Mouse (Mus musculus) intestine, embryonic 14.5 days (tissue): ENCODE measurements around the gene Hunk. TPM values are rescaled to one million over a fixed set of nuclear protein-coding genes. Genes with fewer than 3 reads are reported as not detected.

ENCODE experiments used
- ATAC-seq: fragments of 200-750 bp; cut with Nextera tagmentation; replicated peaks from 2 replicates; pipeline ENCODE4 v1.8.0; 2017; ENCODE audit warnings: low read depth, moderate number of reproducible peaks, moderate TSS enrichment, moderate library complexity; ENCODE audit not compliant: low FRiP score, low TSS enrichment
- DNase-seq: peaks from one replicate; pipeline ENCODE4 v3.0.0-alpha.2; 2018; ENCODE audit warnings: low spot score
- H3K27ac ChIP-seq: fragments of 300-500 bp; sonication (generic); 2 replicates; pipeline ENCODE4 v1.5.1; 2014; ENCODE audit warnings: low read depth, mild to moderate bottlenecking, control low read depth
- H3K27me3 ChIP-seq: fragments of 300-500 bp; sonication (generic); replicated peaks from 2 replicates; pipeline ENCODE4 v1.6.1; 2014; ENCODE audit warnings: low read length, control low read depth; ENCODE audit not compliant: control insufficient read depth, insufficient read depth
- H3K36me3 ChIP-seq: fragments of 300-500 bp; sonication (generic); 2 replicates; pipeline ENCODE4 v1.6.1; 2014; ENCODE audit warnings: low read length, control low read depth; ENCODE audit not compliant: control insufficient read depth, insufficient read depth
- H3K4me1 ChIP-seq: fragments of 300-500 bp; sonication (generic); replicated peaks from 2 replicates; pipeline ENCODE4 v1.6.1; 2014; ENCODE audit warnings: low read length, control low read depth, mixed read lengths; ENCODE audit not compliant: control insufficient read depth, insufficient read depth
- H3K4me2 ChIP-seq: fragments of 300-500 bp; sonication (generic); 2 replicates; pipeline ENCODE4 v1.6.1; 2014; ENCODE audit warnings: low read length
- H3K4me3 ChIP-seq: fragments of 300-500 bp; sonication (generic); 2 replicates; pipeline ENCODE4 v1.5.1; 2014; ENCODE audit warnings: low read depth, low read length, control low read depth, mixed read lengths
- H3K9ac ChIP-seq: fragments of 300-500 bp; sonication (generic); 2 replicates; pipeline ENCODE4 v1.6.1; 2014; ENCODE audit warnings: mild to moderate bottlenecking, low read length
- H3K9me3 ChIP-seq: fragments of 300-500 bp; sonication (generic); 2 replicates; pipeline ENCODE4 v1.6.1; 2016; ENCODE audit warnings: low read length, control low read depth; ENCODE audit not compliant: control insufficient read depth
- WGBS: fragments of 180-500 bp; shearing (Covaris S2); extraction: QIAGEN DNeasy Blood & Tissue Kit; methylation state at CpG from one replicate; pipeline ENCODE4 v1.1.7; 2014; 5-methylcytosine and 5-hydroxymethylcytosine counted together
- polyA plus RNA-seq: library from polyadenylated mRNA; unstranded; fragments of >200 nt; fragmentation: Nextera tagmentation; extraction: Ambion mirVana; gene quantifications from 2 replicates; pipeline ENCODE4 v1.2.1, GENCODE M21; 2014

Hunk gene
- polyA plus RNA-seq, 1 experiment from 2014 or later, result 11.0 TPM

DNA sequence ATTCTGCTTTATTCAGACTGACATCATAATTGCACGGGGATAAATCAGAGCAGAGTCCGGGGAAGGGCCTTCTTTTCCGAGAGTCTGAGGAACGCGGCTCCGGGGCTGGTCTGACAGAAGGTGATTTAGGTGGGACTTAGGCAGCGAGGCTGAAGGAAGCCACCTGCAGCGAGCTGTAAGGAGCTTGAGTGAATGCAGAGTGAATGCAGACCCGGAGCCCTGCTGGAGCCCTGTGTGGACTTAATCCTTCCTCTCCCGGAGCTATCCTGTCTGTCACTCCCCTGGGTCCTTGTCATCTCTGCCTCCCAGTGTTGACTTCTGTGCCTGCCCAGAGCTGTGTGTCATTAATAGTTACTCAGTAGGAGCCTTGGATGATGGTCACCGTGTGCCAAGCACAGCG lies 32.8 kb downstream of the Hunk start:
- H3K9me3 ChIP-seq, result no peaks in the 10 kb centered on the region
- peaks cover 51% of the 10 kb centered on the region for H3K4me1 ChIP-seq
- ATAC-seq (peak; percentile 80), DNase-seq (peak; percentile 76)
- 7% methylated on average over 12 of the region's 12 CpGs for WGBS
- H3K4me2 ChIP-seq, result peak overlapping the region; percentile 6; the same call in 1 of the 2 replicates
- H3K27ac ChIP-seq, result peak overlapping the region; percentile 1; the same call in 1 of the 2 replicates
- no peak overlapping the region for H3K9ac ChIP-seq
- H3K36me3 ChIP-seq, result 0 out of 2 replicates have a peak, but pooled peaks cover 3% of the 10 kb centered on the region
- no peaks in the 10 kb centered on the region for H3K27me3 ChIP-seq
- no peak overlapping the region for H3K4me3 ChIP-seq

DNA sequence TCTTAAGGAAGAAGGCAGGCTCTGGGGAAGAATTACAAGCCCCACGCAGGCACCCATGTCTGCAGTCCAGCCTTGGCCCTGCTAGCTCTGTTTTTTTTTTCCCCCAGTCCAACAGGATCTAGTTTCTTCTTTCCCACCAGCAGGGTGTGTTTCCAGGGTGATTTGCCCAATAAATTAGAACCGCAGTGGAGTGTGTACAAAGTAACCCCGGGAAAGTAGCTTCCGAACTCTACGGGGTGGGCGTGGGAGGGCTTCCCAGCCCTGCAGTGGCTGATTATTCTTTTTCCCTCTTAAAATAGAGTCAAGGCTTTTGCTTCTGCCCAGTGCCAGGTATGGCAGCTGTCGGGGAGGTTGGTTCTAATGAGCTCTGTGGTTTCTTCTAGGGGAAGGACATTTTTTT lies 35.3 kb downstream of the Hunk start:
- ATAC-seq (no peak), DNase-seq (no peak)
- WGBS, result 19% methylated on average over 7 of the region's 7 CpGs
- Histone ChIP-seq H3K9me3 (no peaks in the 10 kb centered on the region), H3K4me1 (peaks cover 67% of the 10 kb centered on the region), H3K4me3 (no peak overlapping the region), H3K36me3 (no peaks in the 10 kb centered on the region), H3K9ac (no peak overlapping the region), H3K27me3 (no peaks in the 10 kb centered on the region), H3K27ac (peak overlapping the region; percentile 24; the same call in 1 of the 2 replicates), H3K4me2 (no peak overlapping the region)

DNA sequence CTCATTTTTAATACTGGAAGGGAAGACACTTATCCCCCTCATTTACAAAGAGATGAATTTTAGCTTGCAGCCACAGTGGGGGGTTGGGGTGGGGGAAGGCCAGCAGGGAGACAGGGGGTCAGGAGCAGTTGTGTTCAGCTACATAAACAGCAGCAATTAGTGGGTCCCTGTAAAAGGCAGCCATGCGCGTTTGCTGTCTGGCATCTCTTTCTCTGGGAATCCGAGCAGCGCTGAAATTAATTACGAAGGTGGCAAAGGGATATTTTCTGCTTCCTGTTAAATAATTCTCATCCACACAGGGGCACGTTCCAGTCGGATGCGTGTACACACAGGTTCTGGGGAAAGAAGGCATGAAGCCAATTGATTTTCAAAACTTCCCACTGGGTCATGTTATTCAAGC lies 35.7 kb downstream of the Hunk start:
- Histone ChIP-seq H3K9ac (no peak overlapping the region), H3K36me3 (no peaks in the 10 kb centered on the region), H3K4me1 (peaks cover 67% of the 10 kb centered on the region), H3K27ac (0 out of 2 replicates have a peak overlapping the region, but pooled peaks have one; percentile 24), H3K27me3 (no peaks in the 10 kb centered on the region), H3K4me2 (peak overlapping the region; percentile 1; the same call in 1 of the 2 replicates), H3K9me3 (no peaks in the 10 kb centered on the region), H3K4me3 (no peak overlapping the region)
- no peak for DNase-seq
- ATAC-seq, result no peak
- WGBS, result 16% methylated on average over 8 of the region's 8 CpGs

DNA sequence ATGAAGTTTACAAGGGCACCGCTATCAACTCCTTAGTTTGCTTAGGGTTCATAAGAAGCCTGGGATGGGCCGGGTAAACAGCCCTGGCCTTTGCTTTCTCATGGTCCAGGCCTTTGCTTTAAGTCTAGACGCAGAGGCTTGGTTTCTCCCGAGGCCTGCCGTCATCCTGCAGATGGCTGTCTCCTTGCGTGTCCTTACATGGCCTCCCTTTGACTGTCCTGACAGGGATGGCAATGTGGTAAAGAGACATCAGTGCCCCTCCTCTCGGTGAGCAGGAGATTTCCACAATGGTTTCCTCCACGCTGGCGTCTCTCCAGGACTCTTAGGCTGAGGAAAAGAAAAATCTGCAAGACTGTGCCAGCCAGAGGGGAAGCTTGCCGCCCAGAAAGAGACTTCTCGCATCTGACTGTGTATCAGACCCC lies 36.3 kb downstream of the Hunk start:
- peak; percentile 46; the same call in 1 of the 2 replicates for ATAC-seq
- Histone ChIP-seq H3K9ac (no peak overlapping the region), H3K4me2 (peak overlapping the region; percentile 1; the same call in 1 of the 2 replicates), H3K36me3 (peaks cover 1% of the 10 kb centered on the region), H3K9me3 (no peaks in the 10 kb centered on the region), H3K4me3 (no peak overlapping the region), H3K27me3 (no peaks in the 10 kb centered on the region), H3K27ac (peak overlapping the region; percentile 24; the same call in 1 of the 2 replicates), H3K4me1 (peaks cover 67% of the 10 kb centered on the region)
- 39% methylated on average over 11 of the region's 11 CpGs for WGBS
- DNase-seq, result no peak

DNA sequence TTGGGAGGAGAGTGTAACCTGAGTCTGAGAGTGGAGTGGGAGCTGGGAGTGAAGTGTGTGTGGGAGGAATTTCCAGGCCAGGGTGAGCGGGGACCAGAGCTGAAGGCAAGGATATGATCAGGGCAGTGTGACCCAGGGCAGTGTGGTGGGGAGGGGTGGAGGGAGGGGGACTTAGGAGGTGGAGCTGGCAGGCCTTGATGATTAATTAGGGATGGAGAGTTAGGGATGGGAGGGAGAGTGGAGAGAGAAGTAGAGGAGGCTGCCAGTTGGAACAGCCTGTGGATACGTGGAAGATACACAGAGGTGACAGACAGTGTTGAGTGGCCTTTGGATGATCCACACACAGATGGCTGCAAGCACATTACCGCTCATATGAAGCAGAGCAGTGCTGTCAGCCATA lies 38.1 kb downstream of the Hunk start:
- Histone ChIP-seq H3K36me3 (peaks cover 8% of the 10 kb centered on the region), H3K4me1 (peaks cover 52% of the 10 kb centered on the region), H3K4me3 (no peak overlapping the region), H3K4me2 (no peak overlapping the region), H3K9me3 (no peaks in the 10 kb centered on the region), H3K27me3 (no peaks in the 10 kb centered on the region), H3K9ac (no peak overlapping the region), H3K27ac (no peak overlapping the region)
- WGBS, result 19% methylated on average over 3 of the region's 3 CpGs
- DNase-seq (no peak), ATAC-seq (no peak)

DNA sequence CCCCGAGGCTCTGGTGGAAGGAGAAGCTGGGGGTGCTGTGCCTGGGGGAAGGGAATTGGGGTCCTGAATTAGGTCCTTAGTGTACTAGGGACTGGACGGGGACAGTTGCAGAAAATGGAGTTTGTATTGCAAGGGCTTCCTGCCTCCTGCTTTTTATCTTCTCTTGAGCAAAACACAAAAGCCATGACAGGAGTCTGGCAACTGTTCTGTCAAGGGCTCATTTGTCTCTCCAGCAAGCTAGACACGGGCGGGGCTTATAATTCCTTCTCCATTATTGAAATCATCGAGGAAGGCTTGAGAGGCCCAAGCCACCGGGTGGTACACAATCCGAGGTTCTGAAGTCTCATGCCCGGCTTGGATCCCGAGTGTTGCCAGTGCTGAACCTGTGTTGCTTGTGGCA lies 38.6 kb downstream of the Hunk start:
- H3K4me3 ChIP-seq, result no peak overlapping the region
- H3K4me2 ChIP-seq, result no peak overlapping the region
- H3K9ac ChIP-seq, result no peak overlapping the region
- H3K27ac ChIP-seq, result no peak overlapping the region
- peaks cover 49% of the 10 kb centered on the region for H3K4me1 ChIP-seq
- no peaks in the 10 kb centered on the region for H3K27me3 ChIP-seq
- H3K36me3 ChIP-seq, result peaks cover 8% of the 10 kb centered on the region
- DNase-seq (no peak), ATAC-seq (no peak)
- 32% methylated on average over 9 of the region's 9 CpGs for WGBS
- H3K9me3 ChIP-seq, result no peaks in the 10 kb centered on the region

DNA sequence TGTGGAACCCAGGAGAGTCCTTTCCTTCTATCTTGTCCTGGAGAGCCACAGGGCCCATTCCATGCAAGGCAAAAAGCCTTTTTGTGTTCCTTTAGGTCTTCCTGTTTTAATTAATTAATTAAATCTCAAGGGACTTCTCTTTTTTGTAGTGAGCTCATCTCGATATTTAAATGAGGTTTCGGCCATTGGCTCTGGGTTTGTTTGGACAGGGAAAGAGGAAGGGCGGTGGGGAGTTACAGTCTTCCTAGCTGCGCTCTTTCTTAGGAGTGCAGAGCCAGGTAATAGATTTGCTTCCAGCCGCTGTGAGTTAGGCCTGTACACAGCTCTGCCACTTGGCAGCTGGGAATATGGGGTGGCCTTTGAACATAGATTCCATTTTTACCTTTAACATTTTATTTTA lies 40.4 kb downstream of the Hunk start:
- DNase-seq, result no peak
- H3K36me3 ChIP-seq, result peaks cover 8% of the 10 kb centered on the region
- H3K4me1 ChIP-seq, result peaks cover 35% of the 10 kb centered on the region
- no peak for ATAC-seq
- no peak overlapping the region for H3K9ac ChIP-seq
- no peak overlapping the region for H3K4me2 ChIP-seq
- H3K9me3 ChIP-seq, result no peaks in the 10 kb centered on the region
- no peak overlapping the region for H3K27ac ChIP-seq
- WGBS, result 91% methylated on average over 5 of the region's 5 CpGs
- H3K4me3 ChIP-seq, result no peak overlapping the region
- no peaks in the 10 kb centered on the region for H3K27me3 ChIP-seq

DNA sequence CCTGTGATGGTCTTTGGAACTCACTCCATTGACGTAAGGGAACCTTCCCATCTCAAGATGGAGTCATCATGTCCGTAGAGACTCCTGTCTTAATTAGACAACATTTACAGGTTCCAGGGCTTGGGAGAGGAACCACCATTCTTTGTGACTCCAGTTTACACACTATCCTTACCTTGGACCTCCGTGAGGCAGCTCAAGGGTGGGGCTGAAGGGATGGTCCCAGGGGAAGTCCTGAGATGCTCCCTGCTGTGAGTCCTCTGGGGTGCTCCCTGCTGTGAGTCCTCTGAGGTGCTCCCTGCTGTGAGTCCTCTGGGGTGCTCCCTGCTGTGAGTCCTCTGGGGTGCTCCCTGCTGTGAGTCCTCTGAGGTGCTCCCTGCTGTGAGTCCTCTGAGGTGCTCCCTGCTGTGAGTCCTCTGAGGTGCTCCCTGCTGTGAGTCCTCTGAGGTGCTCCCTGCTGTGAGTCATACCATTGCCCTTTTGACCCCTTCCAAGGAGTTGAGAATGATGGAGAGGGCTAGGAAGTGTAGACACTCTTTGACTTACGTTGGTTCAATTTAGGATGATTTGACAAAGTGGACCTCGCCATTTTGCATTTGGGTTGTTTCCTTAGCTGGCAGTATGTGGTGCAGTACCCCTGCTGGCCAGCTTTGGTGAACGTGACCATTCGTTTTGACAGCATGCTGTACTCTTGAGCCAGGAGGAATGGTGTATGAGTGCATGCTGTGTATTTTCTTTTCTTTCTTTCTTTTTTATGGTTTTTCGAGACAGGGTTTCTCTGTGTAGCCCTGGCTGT lies 42.2 kb downstream of the Hunk start:
- H3K27me3 ChIP-seq, result no peaks in the 10 kb centered on the region
- peaks cover 16% of the 10 kb centered on the region for H3K36me3 ChIP-seq
- H3K9ac ChIP-seq, result no peak overlapping the region
- WGBS, result 90% methylated on average over 8 of the region's 8 CpGs
- DNase-seq, result no peak
- no peak overlapping the region for H3K27ac ChIP-seq
- H3K4me2 ChIP-seq, result no peak overlapping the region
- no peak overlapping the region for H3K4me3 ChIP-seq
- peaks cover 21% of the 10 kb centered on the region for H3K4me1 ChIP-seq
- ATAC-seq, result no peak
- peaks cover 4% of the 10 kb centered on the region; the same call in 1 of the 2 replicates for H3K9me3 ChIP-seq

DNA sequence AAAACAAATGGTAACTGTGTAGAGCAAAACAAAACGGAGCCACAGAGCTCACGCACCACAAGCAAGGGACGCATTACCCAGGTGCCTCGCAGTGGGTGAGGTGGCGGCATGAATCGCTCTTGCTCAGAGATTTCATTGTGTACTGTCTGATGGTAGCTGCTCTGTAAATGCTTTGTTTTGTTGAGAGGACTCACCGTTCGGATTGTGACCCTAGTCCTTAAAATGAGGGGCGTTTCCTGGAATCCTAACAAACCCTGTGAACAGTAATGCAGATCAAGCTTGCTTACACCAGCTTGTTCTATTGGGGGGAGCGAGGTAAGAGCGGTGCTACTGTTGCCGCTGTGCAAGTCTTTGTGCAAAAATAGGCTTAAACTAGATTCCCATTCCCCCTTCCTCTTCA lies 47.7 kb downstream of the Hunk start:
- Histone ChIP-seq H3K4me1 (peaks cover 15% of the 10 kb centered on the region), H3K27me3 (no peaks in the 10 kb centered on the region), H3K36me3 (peaks cover 22% of the 10 kb centered on the region), H3K9me3 (peaks cover 8% of the 10 kb centered on the region; the same call in 1 of the 2 replicates), H3K9ac (no peak overlapping the region), H3K4me2 (no peak overlapping the region), H3K27ac (no peak overlapping the region), H3K4me3 (no peak overlapping the region)
- 96% methylated on average over 12 of the region's 12 CpGs for WGBS
- no peak for DNase-seq
- ATAC-seq, result no peak
